Mouse (Mus musculus) liver, embryonic 15.5 days (tissue): ENCODE results near the gene Sh3gl2. TPM values are rescaled to one million over a fixed set of nuclear protein-coding genes. Genes with fewer than 3 reads are reported as not detected.

Source experiments
- ATAC-seq: fragments of 200-750 bp; cut with Nextera tagmentation; 2 replicates; pipeline ENCODE4 v1.8.0; 2017; ENCODE audit warnings: moderate number of reproducible peaks, mild to moderate bottlenecking, moderate library complexity; ENCODE audit not compliant: insufficient read depth
- H3K27ac ChIP-seq: fragments of 300-500 bp; sonication (generic); replicated peaks from 2 replicates; pipeline ENCODE4 v1.5.1; 2015; ENCODE audit warnings: mild to moderate bottlenecking, inconsistent platforms
- H3K27me3 ChIP-seq: fragments of 300-500 bp; sonication (generic); 2 replicates; pipeline ENCODE4 v1.6.1; 2015; ENCODE audit warnings: mild to moderate bottlenecking, inconsistent platforms
- H3K36me3 ChIP-seq: fragments of 300-500 bp; sonication (generic); replicated peaks from 2 replicates; pipeline ENCODE4 v1.6.1; 2015; ENCODE audit warnings: moderate library complexity, mild to moderate bottlenecking, inconsistent platforms
- H3K4me1 ChIP-seq: fragments of 300-500 bp; sonication (generic); replicated peaks from 2 replicates; pipeline ENCODE4 v1.6.1; 2015; ENCODE audit warnings: inconsistent platforms
- H3K4me2 ChIP-seq: fragments of 300-500 bp; sonication (generic); 2 replicates; pipeline ENCODE4 v1.6.1; 2015; ENCODE audit warnings: moderate library complexity, mild to moderate bottlenecking, inconsistent platforms
- H3K4me3 ChIP-seq: fragments of 300-500 bp; sonication (generic); replicated peaks from 2 replicates; pipeline ENCODE4 v1.5.1; 2015; ENCODE audit warnings: mild to moderate bottlenecking, inconsistent platforms
- H3K9ac ChIP-seq: fragments of 300-500 bp; sonication (generic); 2 replicates; pipeline ENCODE4 v1.6.1; 2015; ENCODE audit warnings: moderate library complexity, mild to moderate bottlenecking, inconsistent platforms
- H3K9me3 ChIP-seq: fragments of 300-500 bp; sonication (generic); replicated peaks from 2 replicates; pipeline ENCODE4 v1.6.1; 2016; ENCODE audit warnings: inconsistent platforms
- WGBS: fragments of 180-500 bp; shearing (Covaris S2); methylation state at CpG from one replicate; pipeline ENCODE4 v1.1.7; 2015; ENCODE audit warnings: mixed read lengths; ENCODE audit not compliant: insufficient replicate concordance; 5-methylcytosine and 5-hydroxymethylcytosine counted together
- polyA plus RNA-seq: library from polyadenylated mRNA; unstranded; fragments of >200 nt; fragmentation: Nextera tagmentation; extraction: Ambion mirVana; gene quantifications from 2 replicates; pipeline ENCODE4 v1.2.1, GENCODE M21; 2015

Sh3gl2 gene
- polyA plus RNA-seq, 1 experiment from 2014 or later: not detected

DNA sequence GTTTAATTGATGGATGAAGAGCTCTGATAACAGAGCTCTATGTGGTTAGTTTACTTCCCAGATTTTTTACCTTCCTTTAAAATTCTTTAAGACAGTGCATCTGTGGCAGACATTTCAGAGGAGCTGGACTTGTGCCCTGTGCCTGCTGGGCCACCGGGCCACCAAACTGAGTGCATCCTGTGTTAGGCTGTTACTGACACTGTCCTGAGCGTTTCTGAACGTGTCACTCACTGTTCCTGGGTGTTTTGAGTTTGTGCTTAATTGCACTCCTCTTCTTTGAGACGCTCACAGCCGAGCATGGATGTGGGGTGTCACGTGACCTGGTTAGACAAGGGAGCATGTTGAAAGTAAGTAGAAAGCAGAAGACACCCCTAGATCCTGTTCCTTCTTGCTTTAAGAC is 57.2 kb downstream of the Sh3gl2 start:
- Histone ChIP-seq H3K4me2 (no peak overlapping the region), H3K9me3 (no peaks in the 10 kb centered on the region), H3K4me1 (no peaks in the 10 kb centered on the region), H3K27me3 (no peaks in the 10 kb centered on the region), H3K36me3 (no peaks in the 10 kb centered on the region), H3K9ac (no peak overlapping the region), H3K27ac (no peak overlapping the region), H3K4me3 (no peak overlapping the region)
- 54% methylated on average over 6 of the region's 6 CpGs for WGBS
- no peak for ATAC-seq

DNA sequence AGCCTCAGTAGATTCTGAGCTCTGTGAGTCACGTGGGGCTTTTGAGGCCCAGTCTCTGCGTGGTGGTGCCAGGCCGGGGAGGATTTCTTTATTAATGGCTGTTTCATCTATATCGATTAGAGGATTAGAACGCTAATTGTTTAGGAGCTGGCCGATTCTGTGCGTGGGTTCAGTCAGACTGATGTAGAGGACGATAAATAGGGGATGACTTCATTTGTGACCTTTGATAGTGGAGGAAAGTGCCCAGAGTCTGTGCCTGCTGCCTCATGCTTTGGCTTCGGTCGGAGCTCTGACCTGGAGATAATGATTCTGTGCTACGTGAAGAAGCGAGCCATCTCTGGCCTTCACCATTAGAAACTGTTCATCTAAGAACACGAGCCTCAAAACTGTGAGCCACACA is 57.7 kb downstream of the Sh3gl2 start:
- Histone ChIP-seq H3K9ac (no peak overlapping the region), H3K9me3 (no peaks in the 10 kb centered on the region), H3K4me3 (no peak overlapping the region), H3K4me1 (no peaks in the 10 kb centered on the region), H3K4me2 (no peak overlapping the region), H3K27ac (no peak overlapping the region), H3K27me3 (no peaks in the 10 kb centered on the region), H3K36me3 (no peaks in the 10 kb centered on the region)
- 70% methylated on average over 13 of the region's 13 CpGs for WGBS
- no peak for ATAC-seq

GRCm38 (mm10) chr4:85267456-85267855 is 62.5 kb downstream of the Sh3gl2 start:
- no peak overlapping the region for H3K27ac ChIP-seq
- H3K4me3 ChIP-seq: no peak overlapping the region
- WGBS: 58% methylated on average over 2 of the region's 2 CpGs
- ATAC-seq: no peak
- no peak overlapping the region for H3K9ac ChIP-seq
- H3K36me3 ChIP-seq: no peaks in the 10 kb centered on the region
- H3K9me3 ChIP-seq: no peaks in the 10 kb centered on the region
- H3K4me1 ChIP-seq: no peaks in the 10 kb centered on the region
- no peak overlapping the region for H3K4me2 ChIP-seq
- no peaks in the 10 kb centered on the region for H3K27me3 ChIP-seq

DNA sequence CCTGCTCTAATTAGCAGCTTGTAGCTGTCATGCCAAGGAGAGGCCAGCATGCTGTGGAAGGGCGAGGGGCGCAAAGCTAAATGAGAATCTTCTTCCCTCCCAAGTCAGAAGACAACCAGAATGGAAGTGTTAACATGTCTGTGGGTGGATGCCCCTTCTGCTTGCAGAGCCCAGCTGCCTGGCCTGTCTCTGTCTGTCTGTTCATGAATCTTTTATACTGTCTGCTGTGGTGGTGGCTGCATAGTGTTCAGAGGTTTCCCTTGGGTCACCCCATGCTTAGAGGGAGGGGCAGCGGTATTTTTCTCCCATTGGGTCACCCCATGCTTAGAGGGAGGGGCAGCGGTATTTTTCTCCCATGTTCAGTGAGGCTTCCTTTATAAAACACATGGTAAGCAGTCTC is 68.0 kb downstream of the Sh3gl2 start:
- H3K9me3 ChIP-seq: no peaks in the 10 kb centered on the region
- H3K27ac ChIP-seq: no peak overlapping the region
- no peak overlapping the region for H3K4me2 ChIP-seq
- 69% methylated on average over 4 of the region's 4 CpGs for WGBS
- H3K9ac ChIP-seq: no peak overlapping the region
- H3K4me3 ChIP-seq: no peak overlapping the region
- H3K27me3 ChIP-seq: no peaks in the 10 kb centered on the region
- no peaks in the 10 kb centered on the region for H3K36me3 ChIP-seq
- H3K4me1 ChIP-seq: no peaks in the 10 kb centered on the region
- no peak for ATAC-seq

DNA sequence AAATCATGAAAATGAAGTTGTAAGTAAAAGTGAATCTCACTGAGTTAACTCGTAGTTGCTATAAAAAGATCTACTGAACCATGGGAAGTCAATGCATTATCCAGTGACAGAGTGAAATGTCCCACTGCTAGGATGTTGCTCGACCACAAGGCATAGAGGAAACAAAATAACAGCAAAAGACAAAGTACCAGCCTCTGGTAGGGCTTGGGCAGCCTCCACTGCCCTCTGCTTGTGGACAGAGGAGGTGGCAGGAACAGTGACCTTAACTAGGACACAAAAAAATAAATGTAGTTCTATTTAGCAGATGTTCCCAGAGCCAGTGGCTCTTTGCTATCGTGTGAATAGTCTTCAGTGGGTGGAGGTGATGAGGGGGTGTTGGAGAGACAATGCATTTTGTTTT is 68.5 kb downstream of the Sh3gl2 start:
- Histone ChIP-seq H3K4me2 (no peak overlapping the region), H3K9ac (no peak overlapping the region), H3K9me3 (no peaks in the 10 kb centered on the region), H3K27ac (no peak overlapping the region), H3K4me3 (no peak overlapping the region), H3K27me3 (no peaks in the 10 kb centered on the region), H3K36me3 (no peaks in the 10 kb centered on the region), H3K4me1 (no peaks in the 10 kb centered on the region)
- 42% methylated on average over 3 of the region's 3 CpGs for WGBS
- no peak for ATAC-seq

DNA sequence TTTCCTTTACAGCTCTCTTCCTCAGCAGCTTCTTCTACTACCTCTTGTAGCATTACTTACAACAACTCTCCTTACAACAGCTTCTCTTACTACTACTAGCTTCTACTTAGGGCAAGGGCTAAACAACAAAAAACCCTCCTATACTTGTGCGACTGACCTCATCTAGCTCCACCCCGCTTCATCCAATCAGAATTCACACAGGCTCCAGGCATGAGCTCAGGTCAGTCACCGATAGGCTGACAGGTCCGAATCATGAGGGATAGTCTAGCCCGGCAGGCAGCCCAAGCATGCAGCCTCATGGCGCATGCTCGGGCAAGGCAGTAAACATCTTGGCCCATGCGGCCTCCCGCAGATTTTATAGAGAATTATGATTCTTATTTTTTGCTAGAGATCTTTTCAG is 78.2 kb downstream of the Sh3gl2 start:
- Histone ChIP-seq H3K4me1 (no peaks in the 10 kb centered on the region), H3K9me3 (no peaks in the 10 kb centered on the region), H3K4me3 (no peak overlapping the region), H3K9ac (no peak overlapping the region), H3K27ac (no peak overlapping the region), H3K36me3 (no peaks in the 10 kb centered on the region), H3K27me3 (no peaks in the 10 kb centered on the region), H3K4me2 (no peak overlapping the region)
- WGBS: 78% methylated on average over 9 of the region's 9 CpGs
- no peak for ATAC-seq

DNA sequence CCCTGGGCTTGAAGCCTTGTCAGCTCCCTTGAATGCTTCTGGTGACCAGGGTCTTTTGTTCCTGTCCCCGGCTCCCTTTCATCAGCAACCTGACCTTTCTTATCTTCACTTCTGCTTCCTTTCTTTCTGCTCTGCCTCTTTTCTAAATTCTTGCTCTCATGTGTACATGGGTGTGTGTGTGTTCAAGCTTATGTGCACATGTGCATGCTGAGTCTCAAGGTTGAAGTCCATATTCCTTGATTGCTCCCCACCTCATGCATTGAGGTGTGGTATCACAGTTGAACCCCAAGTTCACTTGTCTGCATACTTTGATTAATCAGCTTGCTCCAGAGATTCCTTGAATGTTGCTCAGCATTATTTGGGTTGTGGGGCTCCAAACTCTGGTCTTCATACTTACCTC is 85.1 kb downstream of the Sh3gl2 start:
- ATAC-seq: no peak
- Histone ChIP-seq H3K4me3 (no peak overlapping the region), H3K4me2 (no peak overlapping the region), H3K4me1 (no peaks in the 10 kb centered on the region), H3K9ac (no peak overlapping the region), H3K9me3 (no peaks in the 10 kb centered on the region), H3K27me3 (no peaks in the 10 kb centered on the region), H3K36me3 (no peaks in the 10 kb centered on the region), H3K27ac (no peak overlapping the region)
- 48% methylated on average over 1 of the region's 1 CpGs for WGBS

- Histone ChIP-seq H3K4me1 (no peaks in the 10 kb centered on the region), H3K9ac (no peak overlapping the region), H3K4me2 (no peak overlapping the region), H3K36me3 (no peaks in the 10 kb centered on the region), H3K4me3 (no peak overlapping the region), H3K9me3 (no peaks in the 10 kb centered on the region), H3K27me3 (no peaks in the 10 kb centered on the region), H3K27ac (no peak overlapping the region)
- 66% methylated on average over 4 of the region's 4 CpGs for WGBS
- no peak for ATAC-seq
Measured at GRCm38 (mm10) chr4:85291296-85291695, 86.4 kb downstream of the Sh3gl2 start.

DNA sequence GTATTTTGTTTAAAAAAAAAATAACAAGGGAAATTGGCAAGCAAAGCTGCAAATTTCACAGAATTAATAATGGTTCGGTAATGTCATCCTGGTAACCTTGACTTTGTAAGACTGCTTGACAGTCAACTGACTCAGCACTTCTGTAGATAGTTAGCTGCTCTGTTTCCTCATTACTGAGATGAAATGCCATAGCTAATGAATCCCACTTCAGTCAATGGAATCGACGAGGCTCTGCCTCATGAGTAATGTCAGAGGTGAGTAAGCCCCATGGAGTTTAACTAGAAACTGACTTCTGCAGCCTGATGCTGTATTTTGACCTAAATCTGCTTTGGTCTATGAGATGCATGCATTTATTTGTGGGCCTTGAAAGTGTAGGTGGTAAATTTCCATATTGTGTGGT is 88.4 kb downstream of the Sh3gl2 start:
- Histone ChIP-seq H3K27ac (no peak overlapping the region), H3K36me3 (no peaks in the 10 kb centered on the region), H3K4me3 (no peak overlapping the region), H3K4me1 (no peaks in the 10 kb centered on the region), H3K27me3 (no peaks in the 10 kb centered on the region), H3K4me2 (no peak overlapping the region), H3K9me3 (no peaks in the 10 kb centered on the region), H3K9ac (no peak overlapping the region)
- WGBS: 62% methylated on average over 3 of the region's 3 CpGs
- ATAC-seq: no peak

DNA sequence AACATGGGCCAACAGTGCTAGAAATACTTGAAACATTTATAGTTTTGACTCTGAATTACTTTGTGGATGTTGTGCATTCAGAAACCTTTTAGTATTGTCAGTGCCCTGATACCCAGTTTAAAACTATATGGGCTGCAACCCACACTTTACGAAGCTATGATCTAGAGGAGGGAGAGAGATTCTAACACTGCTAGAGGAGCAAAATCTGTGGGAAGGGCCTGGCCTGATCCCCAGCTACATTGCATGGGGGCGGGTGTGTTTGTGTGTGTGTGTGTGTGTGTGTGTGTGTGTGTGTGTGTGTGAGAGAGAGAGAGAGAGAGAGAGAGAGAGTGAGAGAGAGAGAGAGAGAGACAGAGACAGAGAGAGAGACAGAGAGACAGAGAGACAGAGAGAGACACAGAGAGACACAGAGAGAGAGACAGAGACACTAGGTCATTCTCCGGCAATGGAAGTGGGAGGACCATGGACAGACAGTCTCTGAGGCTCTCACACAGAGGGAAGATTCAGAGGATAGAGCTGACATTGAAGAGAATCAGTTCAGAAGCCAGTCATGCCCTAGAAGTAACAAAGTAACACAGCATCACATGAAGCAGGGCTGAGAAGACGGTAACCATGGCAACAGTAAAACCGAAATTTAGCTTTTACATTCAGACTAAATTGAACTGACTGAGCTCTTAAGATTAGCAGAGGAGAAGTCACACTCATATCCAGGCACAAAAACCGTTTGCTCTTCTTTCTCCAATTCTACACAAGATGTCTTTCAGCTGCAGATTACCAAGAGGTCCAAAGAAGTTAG is 95.9 kb downstream of the Sh3gl2 start:
- Histone ChIP-seq H3K27me3 (no peaks in the 10 kb centered on the region), H3K4me2 (no peak overlapping the region), H3K9me3 (no peaks in the 10 kb centered on the region), H3K9ac (no peak overlapping the region), H3K27ac (no peak overlapping the region), H3K36me3 (no peaks in the 10 kb centered on the region), H3K4me1 (no peaks in the 10 kb centered on the region), H3K4me3 (no peak overlapping the region)
- 64% methylated on average over 6 of the region's 6 CpGs for WGBS
- ATAC-seq: no peak

DNA sequence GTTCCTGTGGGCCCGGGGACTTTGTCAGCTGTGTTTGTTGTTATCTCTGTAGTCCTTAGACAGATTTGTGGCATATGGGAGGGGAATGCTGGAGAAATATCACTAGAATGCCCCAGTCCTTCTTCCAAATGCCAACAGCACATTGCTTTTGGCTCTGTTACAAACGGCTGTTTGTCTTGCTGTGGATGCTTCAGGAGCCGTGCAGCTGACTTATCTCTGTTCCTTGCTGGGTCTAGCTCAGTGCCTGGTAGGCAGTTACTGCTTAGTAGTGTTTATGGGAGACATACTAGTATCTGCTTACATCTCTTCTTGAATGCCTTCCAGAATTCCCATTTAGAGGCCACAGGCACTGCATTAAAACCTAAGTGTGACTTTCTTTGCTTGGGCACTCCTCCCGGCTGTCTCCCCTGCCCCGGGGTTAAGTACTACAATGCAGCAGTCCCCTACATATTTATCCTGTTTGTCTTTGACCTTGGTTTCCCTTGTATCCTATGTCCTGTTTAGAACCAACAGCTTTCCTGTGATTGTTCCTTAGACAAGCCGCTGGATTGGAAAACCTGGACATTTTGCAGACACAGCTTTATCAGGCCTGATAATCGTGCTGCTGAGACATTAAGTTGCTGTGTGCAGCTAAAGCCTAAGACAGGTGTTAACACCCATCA is 101.1 kb downstream of the Sh3gl2 start:
- no peak for ATAC-seq
- H3K4me1 ChIP-seq: no peaks in the 10 kb centered on the region
- no peaks in the 10 kb centered on the region for H3K36me3 ChIP-seq
- H3K4me2 ChIP-seq: no peak overlapping the region
- no peaks in the 10 kb centered on the region for H3K27me3 ChIP-seq
- H3K9me3 ChIP-seq: no peaks in the 10 kb centered on the region
- no peak overlapping the region for H3K9ac ChIP-seq
- H3K27ac ChIP-seq: no peak overlapping the region
- H3K4me3 ChIP-seq: no peak overlapping the region
- WGBS: 49% methylated on average over 7 of the region's 7 CpGs

- no peaks in the 10 kb centered on the region for H3K4me1 ChIP-seq
- no peaks in the 10 kb centered on the region for H3K27me3 ChIP-seq
- no peak for ATAC-seq
- H3K4me2 ChIP-seq: no peak overlapping the region
- no peaks in the 10 kb centered on the region for H3K9me3 ChIP-seq
- no peak overlapping the region for H3K9ac ChIP-seq
- no peak overlapping the region for H3K27ac ChIP-seq
- no peaks in the 10 kb centered on the region for H3K36me3 ChIP-seq
- no peak overlapping the region for H3K4me3 ChIP-seq
- 50% methylated on average over 3 of the region's 3 CpGs for WGBS
Measured at GRCm38 (mm10) chr4:85319092-85319491, 114.2 kb downstream of the Sh3gl2 start.
